Mouse (Mus musculus) MEL (cell line): ENCODE data around the gene Adap1.

Experiments
- CTCF ChIP-seq, 3 experiments: IDR thresholded peaks in 2 of 3; conservative IDR thresholded peaks in 1 of 3; 2 replicates each; pipeline ENCODE4 v1.5.1; 2011 to 2012; ENCODE audit warnings: low read length in 3 of 3, low read depth in 2 of 3, mild to moderate bottlenecking in 2 of 3, improper control_type of control experiment in 1 of 3, inconsistent platforms in 1 of 3, mixed read lengths in 1 of 3, moderate library complexity in 1 of 3; ENCODE audit not compliant: control insufficient read depth in 1 of 3, insufficient read depth in 1 of 3, poor library complexity in 1 of 3, severe bottlenecking in 1 of 3
- HCFC1 ChIP-seq: IDR thresholded peaks from 2 replicates; pipeline ENCODE4 v1.6.1; 2012; ENCODE audit warnings: low read depth, mild to moderate bottlenecking, inconsistent platforms, low read length, improper control_type of control experiment, moderate library complexity
- MAZ ChIP-seq: IDR thresholded peaks from 2 replicates; pipeline ENCODE4 v1.6.1; 2012; ENCODE audit warnings: low read depth, mild to moderate bottlenecking, inconsistent platforms, low read length, improper control_type of control experiment
- POLR2A ChIP-seq, 2 experiments: IDR thresholded peaks; 2 replicates each; pipeline ENCODE4 v1.6.1; 2011 to 2012; ENCODE audit warnings: low read length in 2 of 2, mild to moderate bottlenecking in 2 of 2, control low read depth in 1 of 2, improper control_type of control experiment in 1 of 2, low read depth in 1 of 2, moderate library complexity in 1 of 2; ENCODE audit not compliant: control insufficient read depth in 1 of 2, insufficient read depth in 1 of 2, poor library complexity in 1 of 2
- POLR2AphosphoS2 ChIP-seq: IDR thresholded peaks from 2 replicates; pipeline ENCODE4 v1.6.1; 2011; ENCODE audit warnings: low read length, improper control_type of control experiment
- ZNF384 ChIP-seq: IDR thresholded peaks from 2 replicates; pipeline ENCODE4 v1.6.1; 2012; ENCODE audit warnings: low read depth, mild to moderate bottlenecking, inconsistent platforms, low read length, improper control_type of control experiment

DNA sequence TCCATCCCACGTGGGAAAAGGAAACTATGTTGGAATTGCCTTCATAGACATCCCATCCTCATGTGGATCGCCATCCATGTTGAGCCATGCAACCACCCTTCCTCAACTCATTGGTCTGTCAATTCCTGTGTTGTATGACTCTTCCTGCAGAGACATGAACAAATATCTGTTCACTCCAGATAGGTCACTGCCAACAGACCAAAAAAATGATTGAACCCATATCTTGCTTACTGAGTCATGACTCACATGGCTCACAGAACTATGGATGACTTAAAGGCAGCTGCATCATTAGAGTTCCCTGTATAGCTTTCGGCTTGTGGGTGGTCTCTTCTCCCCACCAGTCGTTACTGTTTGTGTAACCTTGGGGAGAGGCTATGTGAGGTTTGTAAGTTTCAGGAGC lies 64.0 kb downstream of the Adap1 start:
- TF ChIP-seq CTCF (IDR thresholded peaks at IDR 0.05 in 2 of 3, conservative IDR thresholded peaks at IDR 0.05 in 1 of 3; ENCODE audit: control insufficient read depth in 1 of 3, insufficient read depth in 1 of 3, low read depth in 2 of 3, low read length in 3 of 3, poor library complexity in 1 of 3, severe bottlenecking in 1 of 3) (no peak), POLR2A (IDR thresholded peaks at IDR 0.05; ENCODE audit: control insufficient read depth in 1 of 2, insufficient read depth in 1 of 2, low read depth in 1 of 2, low read length in 2 of 2, poor library complexity in 1 of 2) (no peak), HCFC1 (no peak), ZNF384 (no peak), POLR2AphosphoS2 (no peak), MAZ (no peak)
